Mouse (Mus musculus): Measurements from ENCODE around the gene Unc93a. TPM values are rescaled to one million over a fixed set of nuclear protein-coding genes. Genes with fewer than 3 reads are reported as not detected.
"Not testable (repeated sequence)": the region's sequence is repeated elsewhere in the genome, so short reads cannot be mapped to it uniquely, and the experiment has no call there.

Gene Unc93a
- total RNA-seq (2021): not detected

- intact Hi-C loops (cut with DNase I); DNase-seq (ENCODE audit: low spot score): not testable (repeated sequence)
Measured at GRCm38 (mm10) chr17:13131710-13132109, at the start of gene Unc93a. Unc93a (minus strand) TSS chr17:13131810.

GRCm38 (mm10) chr17:13180491-13180890 is 48.9 kb upstream of the Unc93a start:
- DNase-seq (ENCODE audit: low spot score); intact Hi-C loops (cut with DNase I): not testable (repeated sequence)

GRCm38 (mm10) chr17:13179021-13179420 is 47.4 kb upstream of the Unc93a start:
- intact Hi-C loops (cut with DNase I); DNase-seq (ENCODE audit: low spot score): not testable (repeated sequence)

GRCm38 (mm10) chr17:13177796-13178195 is 46.2 kb upstream of the Unc93a start:
- intact Hi-C loops (cut with DNase I); DNase-seq (ENCODE audit: low spot score): not testable (repeated sequence)

- DNase-seq (ENCODE audit: low spot score); intact Hi-C loops (cut with DNase I): not testable (repeated sequence)
Measured at GRCm38 (mm10) chr17:13175609-13176008, 44.0 kb upstream of the Unc93a start.

GRCm38 (mm10) chr17:13174029-13174428 is 42.4 kb upstream of the Unc93a start:
- intact Hi-C loops (cut with DNase I); DNase-seq (ENCODE audit: low spot score): not testable (repeated sequence)

GRCm38 (mm10) chr17:13173578-13173977 is 42.0 kb upstream of the Unc93a start:
- intact Hi-C loops (cut with DNase I); DNase-seq (ENCODE audit: low spot score): not testable (repeated sequence)

GRCm38 (mm10) chr17:13146128-13146527 is 14.5 kb upstream of the Unc93a start:
- intact Hi-C loops (cut with DNase I); DNase-seq (ENCODE audit: low spot score): not testable (repeated sequence)

- DNase-seq (ENCODE audit: low spot score); intact Hi-C loops (cut with DNase I): not testable (repeated sequence)
Measured at GRCm38 (mm10) chr17:13144580-13145215, 13.1 kb upstream of the Unc93a start.

GRCm38 (mm10) chr17:13142665-13143064 is 11.1 kb upstream of the Unc93a start:
- intact Hi-C loops (cut with DNase I); DNase-seq (ENCODE audit: low spot score): not testable (repeated sequence)

- intact Hi-C loops (cut with DNase I); DNase-seq (ENCODE audit: low spot score): not testable (repeated sequence)
Measured at GRCm38 (mm10) chr17:13135356-13135755, 3.7 kb upstream of the Unc93a start.

GRCm38 (mm10) chr17:13132352-13132751 is 742 bp upstream of the Unc93a start:
- intact Hi-C loops (cut with DNase I); DNase-seq (ENCODE audit: low spot score): not testable (repeated sequence)

- DNase-seq (ENCODE audit: low spot score); intact Hi-C loops (cut with DNase I): not testable (repeated sequence)
Measured at GRCm38 (mm10) chr17:13129737-13130465, 1.7 kb downstream of the Unc93a start.

- DNase-seq (ENCODE audit: low spot score); intact Hi-C loops (cut with DNase I): not testable (repeated sequence)
Measured at GRCm38 (mm10) chr17:13129324-13129723, 2.3 kb downstream of the Unc93a start.

GRCm38 (mm10) chr17:13124241-13124640 is 7.4 kb downstream of the Unc93a start:
- DNase-seq (ENCODE audit: low spot score); intact Hi-C loops (cut with DNase I): not testable (repeated sequence)

- DNase-seq (ENCODE audit: low spot score); intact Hi-C loops (cut with DNase I): not testable (repeated sequence)
Measured at GRCm38 (mm10) chr17:13123308-13124038, 8.1 kb downstream of the Unc93a start.

- DNase-seq (ENCODE audit: low spot score); intact Hi-C loops (cut with DNase I): not testable (repeated sequence)
Measured at GRCm38 (mm10) chr17:13112504-13113291, 18.9 kb downstream of the Unc93a start.

GRCm38 (mm10) chr17:13106563-13106962 is 25.0 kb downstream of the Unc93a start:
- peak; percentile 33 for DNase-seq (ENCODE audit: low spot score)
- intact Hi-C loops (cut with DNase I): not testable (repeated sequence)

- intact Hi-C loops (cut with DNase I); DNase-seq (ENCODE audit: low spot score): not testable (repeated sequence)
Measured at GRCm38 (mm10) chr17:13092960-13093359, 38.6 kb downstream of the Unc93a start.

Data from heart, postnatal 25 days (tissue).